Mouse (Mus musculus) heart, embryonic 15.5 days (tissue): ENCODE measurements around the gene Gli1. TPM values are rescaled to one million over a fixed set of nuclear protein-coding genes. Genes with fewer than 3 reads are reported as not detected.
A peak's percentile ranks its signal among the peaks of the same experiment; 100 is the strongest.

Experiments used
- ATAC-seq: fragments of 200-750 bp; cut with Nextera tagmentation; replicated peaks from 2 replicates; pipeline ENCODE4 v1.8.0; 2017; ENCODE audit warnings: low read depth, moderate TSS enrichment; ENCODE audit not compliant: insufficient number of reproducible peaks, insufficient read depth, low FRiP score
- H3K27ac ChIP-seq: fragments of 300-500 bp; sonication (generic); 2 replicates; pipeline ENCODE4 v1.5.1; 2015; ENCODE audit warnings: mild to moderate bottlenecking, inconsistent platforms
- H3K27me3 ChIP-seq: fragments of 300-500 bp; sonication (generic); 2 replicates; pipeline ENCODE4 v1.6.1; 2015; ENCODE audit warnings: inconsistent platforms
- H3K36me3 ChIP-seq: fragments of 300-500 bp; sonication (generic); 2 replicates; pipeline ENCODE4 v1.6.1; 2015; ENCODE audit warnings: mild to moderate bottlenecking, inconsistent platforms
- H3K4me1 ChIP-seq: fragments of 300-500 bp; sonication (generic); replicated peaks from 2 replicates; pipeline ENCODE4 v1.6.1; 2015; ENCODE audit warnings: inconsistent platforms
- H3K4me2 ChIP-seq: fragments of 300-500 bp; sonication (generic); 2 replicates; pipeline ENCODE4 v1.6.1; 2015; ENCODE audit warnings: inconsistent platforms, mild to moderate bottlenecking, moderate library complexity
- H3K4me3 ChIP-seq: fragments of 300-500 bp; sonication (generic); 2 replicates; pipeline ENCODE4 v1.5.1; 2015; ENCODE audit warnings: mild to moderate bottlenecking, inconsistent platforms
- H3K9ac ChIP-seq: fragments of 300-500 bp; sonication (generic); 2 replicates; pipeline ENCODE4 v1.6.1; 2015; ENCODE audit warnings: mild to moderate bottlenecking, inconsistent platforms
- H3K9me3 ChIP-seq: fragments of 300-500 bp; sonication (generic); replicated peaks from 2 replicates; pipeline ENCODE4 v1.6.1; 2016; ENCODE audit warnings: inconsistent platforms
- WGBS: fragments of 180-500 bp; shearing (Covaris S2); methylation state at CpG from one replicate; pipeline ENCODE4 v1.1.7; 2015; ENCODE audit warnings: mixed read lengths; 5-methylcytosine and 5-hydroxymethylcytosine counted together
- polyA plus RNA-seq: library from polyadenylated mRNA; unstranded; fragments of >200 nt; fragmentation: Nextera tagmentation; extraction: Ambion mirVana; gene quantifications from 2 replicates; pipeline ENCODE4 v1.2.1, GENCODE M21; 2015

Gli1 gene
- polyA plus RNA-seq, 1 experiment from 2014 or later = 0.58 TPM

GRCm38 (mm10) chr10:127330212-127330611 lies 11.6 kb downstream of the Gli1 start:
- Histone ChIP-seq H3K27me3 (peaks cover 78% of the 10 kb centered on the region), H3K4me3 (no peak overlapping the region), H3K27ac (no peak overlapping the region), H3K9ac (no peak overlapping the region), H3K9me3 (no peaks in the 10 kb centered on the region), H3K36me3 (no peaks in the 10 kb centered on the region), H3K4me2 (no peak overlapping the region), H3K4me1 (peaks cover 21% of the 10 kb centered on the region)
- no peak for ATAC-seq
- WGBS = 78% methylated on average over 7 of the region's 7 CpGs

- Histone ChIP-seq H3K4me3 (peak overlapping the region; percentile 50; the same call in 1 of the 2 replicates), H3K27me3 (peaks cover 95% of the 10 kb centered on the region), H3K27ac (no peak overlapping the region), H3K36me3 (no peaks in the 10 kb centered on the region), H3K4me1 (peaks cover 21% of the 10 kb centered on the region), H3K4me2 (no peak overlapping the region), H3K9me3 (no peaks in the 10 kb centered on the region), H3K9ac (no peak overlapping the region)
- ATAC-seq = no peak
- 50% methylated on average over 18 of the region's 18 CpGs for WGBS
Measured at GRCm38 (mm10) chr10:127327461-127328145, 14.2 kb downstream of the Gli1 start.

GRCm38 (mm10) chr10:127326828-127327227 lies 14.9 kb downstream of the Gli1 start:
- peak overlapping the region; percentile 50 for H3K4me3 ChIP-seq
- ATAC-seq = no peak
- no peaks in the 10 kb centered on the region for H3K9me3 ChIP-seq
- peaks cover 21% of the 10 kb centered on the region for H3K4me1 ChIP-seq
- no peaks in the 10 kb centered on the region for H3K36me3 ChIP-seq
- no peak overlapping the region for H3K27ac ChIP-seq
- peak overlapping the region; percentile 81 for H3K4me2 ChIP-seq
- WGBS = 9% methylated on average over 29 of the region's 29 CpGs
- H3K9ac ChIP-seq = peak overlapping the region; percentile 53
- H3K27me3 ChIP-seq = peaks cover 95% of the 10 kb centered on the region

GRCm38 (mm10) chr10:127326017-127326801 lies 15.6 kb downstream of the Gli1 start:
- ATAC-seq = no peak
- peaks cover 21% of the 10 kb centered on the region for H3K4me1 ChIP-seq
- H3K9me3 ChIP-seq = no peaks in the 10 kb centered on the region
- H3K27me3 ChIP-seq = peaks cover 93% of the 10 kb centered on the region
- H3K9ac ChIP-seq = peak overlapping the region; percentile 53
- H3K4me2 ChIP-seq = peak overlapping the region; percentile 81
- no peaks in the 10 kb centered on the region for H3K36me3 ChIP-seq
- peak overlapping the region; percentile 50 for H3K4me3 ChIP-seq
- 1% methylated on average over 52 of the region's 54 CpGs for WGBS
- no peak overlapping the region; the same call in 1 of the 2 replicates for H3K27ac ChIP-seq

DNA sequence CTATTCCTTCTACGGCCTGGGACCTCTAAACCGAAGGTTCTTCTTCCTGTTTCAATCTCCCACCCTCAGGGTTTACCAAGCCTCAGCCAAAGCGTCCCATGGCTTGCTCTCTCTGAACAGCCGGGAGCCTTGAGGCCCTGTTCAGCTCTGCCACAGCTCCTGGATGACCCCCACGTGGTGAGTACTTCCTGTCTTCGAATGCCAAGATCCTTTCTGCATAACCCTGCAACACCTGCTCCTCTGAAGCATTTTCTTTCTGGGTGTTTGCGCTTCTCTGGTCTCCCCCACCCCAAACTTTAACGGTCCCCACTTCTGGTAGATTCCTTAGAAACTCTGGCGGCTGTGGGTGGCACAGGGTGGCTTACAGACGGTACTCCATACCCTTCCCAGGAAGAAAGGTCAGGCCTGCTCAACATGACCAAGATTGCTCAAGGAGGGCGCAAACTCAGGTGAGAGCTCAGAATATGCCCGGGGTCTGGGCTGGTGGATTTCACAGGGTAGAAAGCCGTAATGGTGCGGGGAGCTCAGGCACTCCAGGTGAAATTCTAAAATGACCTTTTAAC lies 16.2 kb downstream of the Gli1 start:
- 33% methylated on average over 14 of the region's 14 CpGs for WGBS
- no peak for ATAC-seq
- Histone ChIP-seq H3K4me3 (peak overlapping the region; percentile 50), H3K27ac (no peak overlapping the region; the same call in 1 of the 2 replicates), H3K9me3 (no peaks in the 10 kb centered on the region), H3K9ac (peak overlapping the region; percentile 53), H3K27me3 (peaks cover 89% of the 10 kb centered on the region), H3K4me1 (peaks cover 21% of the 10 kb centered on the region), H3K4me2 (peak overlapping the region; percentile 81), H3K36me3 (no peaks in the 10 kb centered on the region)

DNA sequence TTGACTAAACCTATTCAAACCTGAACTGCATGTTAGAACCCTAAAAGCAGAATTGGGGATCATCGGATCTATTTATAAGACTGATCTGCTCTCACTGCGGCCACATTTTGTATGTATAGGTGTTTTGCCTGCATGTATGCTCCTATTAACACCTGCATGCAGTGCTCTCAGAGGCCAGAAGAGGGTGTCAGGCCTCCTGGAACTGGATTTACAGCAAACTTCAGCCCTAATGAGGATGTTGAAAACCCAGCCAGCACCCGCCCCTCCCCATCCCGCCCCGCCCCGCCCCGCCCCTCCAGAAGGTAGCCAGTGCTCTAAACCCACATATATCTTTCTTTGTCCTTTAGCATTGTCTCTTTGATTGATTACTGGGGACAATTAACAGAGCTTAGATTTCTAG lies 17.3 kb downstream of the Gli1 start:
- Histone ChIP-seq H3K4me3 (no peak overlapping the region), H3K27me3 (peaks cover 80% of the 10 kb centered on the region), H3K9ac (no peak overlapping the region), H3K4me1 (peaks cover 21% of the 10 kb centered on the region), H3K9me3 (no peaks in the 10 kb centered on the region), H3K27ac (0 out of 2 replicates have a peak overlapping the region, but pooled peaks have one; percentile 15), H3K4me2 (no peak overlapping the region), H3K36me3 (no peaks in the 10 kb centered on the region)
- 15% methylated on average over 7 of the region's 7 CpGs for WGBS
- ATAC-seq = no peak

DNA sequence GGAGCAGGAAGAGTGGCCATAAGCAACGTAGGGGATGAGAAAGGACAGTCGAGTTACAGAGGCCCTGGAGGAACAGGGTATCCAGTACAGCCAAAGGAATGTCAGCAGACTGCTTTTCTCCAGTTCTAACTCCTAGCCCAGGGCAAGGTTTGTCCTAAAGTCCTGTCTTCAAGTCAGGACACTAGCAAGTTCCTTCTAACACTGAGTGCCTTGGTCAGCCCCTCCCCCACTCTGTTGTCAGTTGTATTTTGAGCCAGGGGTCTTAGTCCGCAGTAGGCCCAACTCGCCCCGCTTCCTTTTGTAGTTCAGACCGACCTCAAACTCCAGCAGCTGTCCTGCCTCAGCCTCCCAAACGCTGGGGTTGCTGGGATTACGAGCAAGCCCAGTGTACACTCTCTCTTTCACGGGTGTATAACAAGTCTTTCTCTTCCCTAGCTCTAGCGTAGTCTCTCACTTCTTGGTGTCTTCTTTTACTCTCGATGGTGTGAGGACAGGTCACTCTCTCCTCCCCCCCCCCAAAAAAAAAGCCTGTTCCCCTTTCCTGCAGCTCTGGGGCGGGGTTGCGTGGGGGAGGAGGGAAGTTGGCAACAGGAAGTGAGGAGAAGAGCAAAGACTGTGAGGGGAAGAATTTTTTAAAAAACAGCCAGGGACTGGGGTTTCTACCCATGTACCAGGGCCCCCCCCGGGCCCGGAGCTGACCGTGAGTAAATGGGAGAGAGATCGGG lies 18.5 kb downstream of the Gli1 start:
- no peaks in the 10 kb centered on the region for H3K9me3 ChIP-seq
- peak overlapping the region; percentile 1; the same call in 1 of the 2 replicates for H3K4me2 ChIP-seq
- no peaks in the 10 kb centered on the region for H3K36me3 ChIP-seq
- peak overlapping the region; percentile 7; the same call in 1 of the 2 replicates for H3K27ac ChIP-seq
- H3K9ac ChIP-seq = no peak overlapping the region
- H3K4me1 ChIP-seq = peaks cover 21% of the 10 kb centered on the region
- WGBS = 71% methylated on average over 17 of the region's 17 CpGs
- H3K27me3 ChIP-seq = peaks cover 68% of the 10 kb centered on the region
- no peak overlapping the region for H3K4me3 ChIP-seq
- ATAC-seq = no peak

DNA sequence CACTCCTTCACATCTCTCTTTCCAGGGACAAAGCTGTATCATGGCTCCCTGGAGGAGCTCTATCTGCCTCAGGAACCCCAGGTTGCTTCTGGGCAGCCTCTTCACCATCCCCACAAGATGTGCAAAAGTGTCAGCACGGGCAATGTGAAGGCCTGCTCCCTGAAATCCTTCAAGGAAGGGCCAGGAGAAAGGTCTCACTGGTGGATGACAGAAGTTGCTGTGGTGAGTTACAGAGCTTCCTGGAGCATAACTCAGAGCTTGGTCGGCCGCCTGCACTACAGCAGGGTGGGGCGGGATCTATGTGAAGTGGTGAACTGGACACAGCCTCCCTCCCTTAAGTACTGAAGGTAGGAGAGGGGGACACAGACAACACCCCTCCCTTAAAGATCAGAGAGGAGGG lies 19.1 kb downstream of the Gli1 start:
- H3K4me1 ChIP-seq = peaks cover 19% of the 10 kb centered on the region
- H3K4me2 ChIP-seq = no peak overlapping the region; the same call in 1 of the 2 replicates
- no peaks in the 10 kb centered on the region for H3K36me3 ChIP-seq
- no peak for ATAC-seq
- H3K9me3 ChIP-seq = no peaks in the 10 kb centered on the region
- 57% methylated on average over 4 of the region's 4 CpGs for WGBS
- peaks cover 62% of the 10 kb centered on the region for H3K27me3 ChIP-seq
- no peak overlapping the region for H3K4me3 ChIP-seq
- no peak overlapping the region for H3K9ac ChIP-seq
- H3K27ac ChIP-seq = no peak overlapping the region

DNA sequence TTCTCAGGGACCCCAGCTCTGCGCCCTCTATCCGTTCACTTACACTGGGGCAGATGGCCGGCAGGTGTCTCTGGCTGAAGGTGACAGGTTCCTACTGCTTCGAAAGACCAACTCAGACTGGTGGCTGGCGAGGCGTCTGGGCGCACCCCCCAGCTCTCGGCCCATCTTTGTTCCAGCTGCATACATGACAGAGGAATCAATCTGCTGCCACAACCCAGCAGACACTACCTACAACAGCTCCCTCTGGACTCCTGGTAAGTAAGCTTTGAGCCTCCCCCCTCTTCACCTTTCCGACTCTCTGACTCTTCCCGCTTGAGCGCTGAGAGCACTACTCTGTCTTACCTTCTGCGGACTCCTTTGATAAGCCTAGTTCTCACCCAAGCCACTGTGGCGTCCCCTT lies 19.6 kb downstream of the Gli1 start:
- Histone ChIP-seq H3K36me3 (no peaks in the 10 kb centered on the region), H3K27ac (no peak overlapping the region), H3K4me2 (no peak overlapping the region), H3K4me3 (no peak overlapping the region), H3K4me1 (peaks cover 16% of the 10 kb centered on the region), H3K9me3 (no peaks in the 10 kb centered on the region), H3K9ac (no peak overlapping the region), H3K27me3 (peaks cover 57% of the 10 kb centered on the region)
- WGBS = 63% methylated on average over 13 of the region's 13 CpGs
- ATAC-seq = no peak

DNA sequence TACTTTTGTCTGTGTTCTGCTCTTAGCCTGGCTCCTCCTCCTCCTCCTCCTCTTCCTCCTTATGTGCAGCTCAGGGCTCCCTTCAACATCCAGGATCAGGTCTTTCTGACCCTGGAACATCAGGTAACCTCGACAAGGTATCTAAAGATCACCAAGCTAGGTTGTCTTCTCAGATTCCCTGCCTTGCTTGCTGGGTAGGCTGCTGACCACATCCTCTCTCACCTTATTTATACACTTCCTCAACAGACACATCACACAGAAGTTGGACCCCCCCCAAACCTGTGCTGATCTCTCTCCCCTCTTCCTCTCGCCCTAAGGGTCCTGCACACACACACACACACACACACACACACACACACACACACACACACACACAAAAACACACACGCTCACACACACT lies 20.2 kb downstream of the Gli1 start, which contains the start of gene Arhgap9:
Gene Arhgap9 (plus strand): TSS at position 344 of the 400 bp plus-strand sequence.
- no peaks in the 10 kb centered on the region for H3K36me3 ChIP-seq
- peaks cover 12% of the 10 kb centered on the region for H3K4me1 ChIP-seq
- no peak within 1 kb of the TSS for H3K9ac ChIP-seq
- no peaks in the 10 kb centered on the region for H3K9me3 ChIP-seq
- WGBS = 73% methylated on average over 3 of the region's 3 CpGs
- H3K27me3 ChIP-seq = peaks cover 52% of the 10 kb centered on the region
- no peak for ATAC-seq
- H3K4me3 ChIP-seq = no peak within 1 kb of the TSS
- H3K4me2 ChIP-seq = no peak within 1 kb of the TSS; the same call in 1 of the 2 replicates
- H3K27ac ChIP-seq = no peak within 1 kb of the TSS

- no peak for ATAC-seq
- Histone ChIP-seq H3K9ac (no peak overlapping the region), H3K9me3 (no peaks in the 10 kb centered on the region), H3K27ac (no peak overlapping the region), H3K4me3 (no peak overlapping the region), H3K4me1 (no peaks in the 10 kb centered on the region), H3K27me3 (peaks cover 35% of the 10 kb centered on the region), H3K4me2 (no peak overlapping the region), H3K36me3 (no peaks in the 10 kb centered on the region)
- 66% methylated on average over 7 of the region's 7 CpGs for WGBS
Measured at GRCm38 (mm10) chr10:127319969-127320368, 21.8 kb downstream of the Gli1 start.
